Mouse (Mus musculus) kidney, adult 9 months (tissue): ENCODE measurements around the gene Gm21312.
"Not testable (repeated sequence)": the region's sequence is repeated elsewhere in the genome, so short reads cannot be mapped to it uniquely, and the experiment has no call there.

Source experiments
- DNase-seq: peaks from one replicate; pipeline ENCODE4 v3.0.0; 2022

Gm21312 gene

DNA sequence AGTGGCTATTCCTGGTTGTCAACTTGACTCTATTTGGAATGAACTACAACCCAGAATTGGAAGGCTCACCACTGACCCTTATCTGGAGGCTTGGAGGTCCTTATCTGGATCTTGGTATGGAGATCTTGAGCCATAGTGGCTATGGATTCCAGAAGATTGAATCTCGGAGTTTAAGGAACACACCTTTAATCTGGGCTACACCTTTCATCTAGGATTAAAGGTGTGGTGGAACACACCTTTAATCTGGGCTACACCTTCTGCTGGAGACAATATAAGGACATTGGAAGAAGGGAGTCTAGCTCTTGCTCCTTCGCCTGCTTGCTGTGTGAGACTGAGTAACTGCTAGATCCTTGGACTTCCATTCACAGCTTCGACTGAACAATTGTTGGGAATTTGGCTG lies at the start of gene Gm21312:
TSS of gene Gm21312 (plus strand) at position 301 of the 400 bp plus-strand sequence.
- DNase-seq = not testable (repeated sequence)

DNA sequence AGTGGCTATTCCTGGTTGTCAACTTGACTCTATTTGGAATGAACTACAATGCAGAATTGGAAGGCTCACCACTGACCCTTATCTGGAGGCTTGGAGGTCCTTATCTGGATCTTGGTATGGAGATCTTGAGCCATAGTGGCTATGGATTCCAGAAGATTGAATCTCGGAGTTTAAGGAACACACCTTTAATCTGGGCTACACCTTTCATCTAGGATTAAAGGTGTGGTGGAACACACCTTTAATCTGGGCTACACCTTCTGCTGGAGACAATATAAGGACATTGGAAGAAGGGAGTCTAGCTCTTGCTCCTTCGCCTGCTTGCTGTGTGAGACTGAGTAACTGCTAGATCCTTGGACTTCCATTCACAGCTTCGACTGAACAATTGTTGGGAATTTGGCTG lies 34.1 kb upstream of the Gm21312 start, which contains the start of gene Gm21293:
TSS of gene Gm21293 (plus strand) at position 301 of the 400 bp plus-strand sequence.
- not testable (repeated sequence) for DNase-seq

DNA sequence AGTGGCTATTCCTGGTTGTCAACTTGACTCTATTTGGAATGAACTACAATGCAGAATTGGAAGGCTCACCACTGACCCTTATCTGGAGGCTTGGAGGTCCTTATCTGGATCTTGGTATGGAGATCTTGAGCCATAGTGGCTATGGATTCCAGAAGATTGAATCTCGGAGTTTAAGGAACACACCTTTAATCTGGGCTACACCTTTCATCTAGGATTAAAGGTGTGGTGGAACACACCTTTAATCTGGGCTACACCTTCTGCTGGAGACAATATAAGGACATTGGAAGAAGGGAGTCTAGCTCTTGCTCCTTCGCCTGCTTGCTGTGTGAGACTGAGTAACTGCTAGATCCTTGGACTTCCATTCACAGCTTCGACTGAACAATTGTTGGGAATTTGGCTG lies 25.6 kb upstream of the Gm21312 start, which contains the start of gene Gm6763:
TSS of gene Gm6763 (plus strand) at position 301 of the 400 bp plus-strand sequence.
- DNase-seq = not testable (repeated sequence)

DNA sequence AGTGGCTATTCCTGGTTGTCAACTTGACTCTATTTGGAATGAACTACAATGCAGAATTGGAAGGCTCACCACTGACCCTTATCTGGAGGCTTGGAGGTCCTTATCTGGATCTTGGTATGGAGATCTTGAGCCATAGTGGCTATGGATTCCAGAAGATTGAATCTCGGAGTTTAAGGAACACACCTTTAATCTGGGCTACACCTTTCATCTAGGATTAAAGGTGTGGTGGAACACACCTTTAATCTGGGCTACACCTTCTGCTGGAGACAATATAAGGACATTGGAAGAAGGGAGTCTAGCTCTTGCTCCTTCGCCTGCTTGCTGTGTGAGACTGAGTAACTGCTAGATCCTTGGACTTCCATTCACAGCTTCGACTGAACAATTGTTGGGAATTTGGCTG lies 17.1 kb upstream of the Gm21312 start, which contains the start of gene Gm8764:
TSS of gene Gm8764 (plus strand) at position 301 of the 400 bp plus-strand sequence.
- DNase-seq = not testable (repeated sequence)

DNA sequence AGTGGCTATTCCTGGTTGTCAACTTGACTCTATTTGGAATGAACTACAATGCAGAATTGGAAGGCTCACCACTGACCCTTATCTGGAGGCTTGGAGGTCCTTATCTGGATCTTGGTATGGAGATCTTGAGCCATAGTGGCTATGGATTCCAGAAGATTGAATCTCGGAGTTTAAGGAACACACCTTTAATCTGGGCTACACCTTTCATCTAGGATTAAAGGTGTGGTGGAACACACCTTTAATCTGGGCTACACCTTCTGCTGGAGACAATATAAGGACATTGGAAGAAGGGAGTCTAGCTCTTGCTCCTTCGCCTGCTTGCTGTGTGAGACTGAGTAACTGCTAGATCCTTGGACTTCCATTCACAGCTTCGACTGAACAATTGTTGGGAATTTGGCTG lies 8.6 kb upstream of the Gm21312 start, which contains the start of gene Gm21304:
TSS of gene Gm21304 (plus strand) at position 301 of the 400 bp plus-strand sequence.
- not testable (repeated sequence) for DNase-seq

DNA sequence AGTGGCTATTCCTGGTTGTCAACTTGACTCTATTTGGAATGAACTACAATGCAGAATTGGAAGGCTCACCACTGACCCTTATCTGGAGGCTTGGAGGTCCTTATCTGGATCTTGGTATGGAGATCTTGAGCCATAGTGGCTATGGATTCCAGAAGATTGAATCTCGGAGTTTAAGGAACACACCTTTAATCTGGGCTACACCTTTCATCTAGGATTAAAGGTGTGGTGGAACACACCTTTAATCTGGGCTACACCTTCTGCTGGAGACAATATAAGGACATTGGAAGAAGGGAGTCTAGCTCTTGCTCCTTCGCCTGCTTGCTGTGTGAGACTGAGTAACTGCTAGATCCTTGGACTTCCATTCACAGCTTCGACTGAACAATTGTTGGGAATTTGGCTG lies 8.4 kb downstream of the Gm21312 start, which contains the start of gene Gm20765:
TSS of gene Gm20765 (plus strand) at position 301 of the 400 bp plus-strand sequence.
- not testable (repeated sequence) for DNase-seq

DNA sequence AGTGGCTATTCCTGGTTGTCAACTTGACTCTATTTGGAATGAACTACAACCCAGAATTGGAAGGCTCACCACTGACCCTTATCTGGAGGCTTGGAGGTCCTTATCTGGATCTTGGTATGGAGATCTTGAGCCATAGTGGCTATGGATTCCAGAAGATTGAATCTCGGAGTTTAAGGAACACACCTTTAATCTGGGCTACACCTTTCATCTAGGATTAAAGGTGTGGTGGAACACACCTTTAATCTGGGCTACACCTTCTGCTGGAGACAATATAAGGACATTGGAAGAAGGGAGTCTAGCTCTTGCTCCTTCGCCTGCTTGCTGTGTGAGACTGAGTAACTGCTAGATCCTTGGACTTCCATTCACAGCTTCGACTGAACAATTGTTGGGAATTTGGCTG lies 16.9 kb downstream of the Gm21312 start, which contains the start of gene Gm4340:
TSS of gene Gm4340 (plus strand) at position 301 of the 400 bp plus-strand sequence.
- not testable (repeated sequence) for DNase-seq

DNA sequence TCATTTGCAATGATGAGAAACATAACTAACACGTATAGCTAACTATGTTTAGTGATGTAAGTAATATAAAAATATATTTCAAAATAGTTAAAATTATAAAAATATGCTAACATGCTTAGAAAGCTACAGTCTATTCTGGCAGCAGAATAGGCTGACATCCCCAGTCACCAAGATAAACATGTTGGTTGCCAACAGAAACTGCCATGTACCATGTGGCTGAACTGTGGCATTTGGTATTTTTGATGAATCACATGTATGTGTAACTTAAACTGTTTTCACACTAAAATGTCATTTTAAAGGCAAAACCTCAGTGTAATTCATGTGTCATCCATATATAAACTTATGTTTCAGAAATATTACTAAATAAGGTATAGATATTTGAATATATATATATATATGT lies 32.8 kb downstream of the Gm21312 start:
- no peak for DNase-seq

DNA sequence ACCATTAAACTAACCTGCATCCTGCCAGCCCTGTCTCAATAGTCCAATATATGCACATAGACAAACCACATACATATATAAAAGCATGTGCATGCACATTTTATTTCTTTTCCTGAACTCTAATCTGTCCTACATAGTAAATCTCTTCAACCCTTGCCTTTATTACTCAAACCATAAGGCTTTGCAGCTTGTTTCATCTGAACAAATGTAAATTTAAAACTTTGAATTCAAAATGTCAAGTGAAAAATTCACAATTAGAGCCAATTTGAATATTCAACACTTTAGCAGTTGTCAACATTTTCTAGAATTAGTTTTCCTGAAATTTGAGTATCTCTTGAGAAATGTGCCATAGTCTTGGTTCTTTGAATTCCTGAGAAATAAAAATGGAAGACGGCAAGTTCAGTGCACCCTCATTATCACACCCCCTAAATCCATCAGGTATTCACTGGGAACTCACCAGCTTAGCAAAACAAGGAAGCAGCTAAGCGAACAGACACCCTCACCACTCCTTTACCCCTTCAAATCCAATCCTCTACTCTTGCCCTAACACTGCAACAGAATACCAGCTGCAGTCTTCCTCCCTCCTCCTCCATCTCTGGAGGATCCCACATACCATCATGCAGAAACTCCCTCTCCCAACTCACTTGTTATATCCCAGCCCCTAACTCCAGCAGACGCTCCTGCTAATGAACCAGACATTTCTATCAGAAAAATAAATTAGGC lies 33.6 kb downstream of the Gm21312 start:
- no peak for DNase-seq

DNA sequence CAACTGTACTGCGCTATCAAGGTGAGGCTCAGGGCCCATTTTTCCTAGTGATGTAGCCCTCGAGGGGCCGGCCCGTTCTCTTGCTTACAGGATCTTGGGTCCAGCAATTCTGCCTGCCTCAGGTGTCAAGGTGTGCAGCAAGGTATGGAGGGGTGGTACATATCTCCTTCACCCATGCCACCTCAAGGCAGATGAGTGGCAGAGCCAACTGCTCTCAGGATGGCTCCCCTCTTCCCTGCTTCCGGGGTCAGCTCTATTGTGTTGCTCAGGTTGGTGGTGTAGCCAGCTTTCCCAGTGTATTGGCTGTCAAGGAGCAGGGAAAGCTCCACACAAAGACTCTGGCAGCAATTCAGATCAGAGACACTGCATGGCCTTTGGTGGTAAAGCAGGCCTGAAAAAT lies 37.7 kb downstream of the Gm21312 start:
- no peak for DNase-seq

DNA sequence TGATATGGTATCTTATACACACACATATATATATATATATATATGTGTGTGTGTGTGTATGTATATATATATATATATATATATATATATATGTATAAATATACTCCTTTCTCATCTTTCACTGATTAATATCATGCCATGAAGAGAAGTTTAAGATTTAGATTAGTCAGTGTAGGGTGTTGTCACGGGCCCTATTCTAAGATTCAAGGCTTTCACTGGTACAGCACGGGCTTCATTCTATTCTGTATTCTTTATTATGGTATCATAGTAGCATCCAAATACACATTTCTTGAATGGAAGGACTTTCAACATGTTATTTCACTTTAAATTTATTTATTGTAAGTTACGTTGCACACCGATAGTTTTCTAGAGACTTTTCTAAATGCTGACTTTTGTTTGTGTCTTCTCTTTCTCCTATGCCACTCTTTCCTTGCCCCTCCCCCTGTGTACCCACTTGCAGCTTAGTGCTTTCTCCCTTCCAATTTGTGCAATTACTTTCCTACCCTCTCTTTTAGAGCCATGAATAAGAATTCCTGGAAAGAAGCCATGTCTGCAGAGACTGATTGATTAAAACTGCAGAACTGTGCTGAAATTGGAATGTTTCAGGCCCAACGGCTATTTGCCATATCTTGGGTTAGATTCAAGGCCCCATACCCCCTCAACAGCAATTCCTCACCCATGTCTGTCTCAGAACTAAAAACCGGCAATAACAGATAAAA lies 43.6 kb downstream of the Gm21312 start:
- no peak for DNase-seq
